Mouse (Mus musculus) inflammation-experienced regulatory T-cells, adult 6 months (primary cell): Measurements from ENCODE around the gene Kdm1b. TPM values are rescaled to one million over a fixed set of nuclear protein-coding genes. Genes with fewer than 3 reads are reported as not detected.

Experiments
- ATAC-seq: one replicate; pipeline ENCODE4 v1.8.0; 2017
- polyA plus RNA-seq, 3 experiments: library from polyadenylated mRNA; unstranded; fragments of 100-300 nt; shearing (Covaris generic); gene quantifications; one replicate each; pipeline ENCODE4 v1.2.1; 2017

The Kdm1b gene
- polyA plus RNA-seq, 3 experiments from 2014 or later: 17.5 to 20.9 (median 19.1) TPM

DNA sequence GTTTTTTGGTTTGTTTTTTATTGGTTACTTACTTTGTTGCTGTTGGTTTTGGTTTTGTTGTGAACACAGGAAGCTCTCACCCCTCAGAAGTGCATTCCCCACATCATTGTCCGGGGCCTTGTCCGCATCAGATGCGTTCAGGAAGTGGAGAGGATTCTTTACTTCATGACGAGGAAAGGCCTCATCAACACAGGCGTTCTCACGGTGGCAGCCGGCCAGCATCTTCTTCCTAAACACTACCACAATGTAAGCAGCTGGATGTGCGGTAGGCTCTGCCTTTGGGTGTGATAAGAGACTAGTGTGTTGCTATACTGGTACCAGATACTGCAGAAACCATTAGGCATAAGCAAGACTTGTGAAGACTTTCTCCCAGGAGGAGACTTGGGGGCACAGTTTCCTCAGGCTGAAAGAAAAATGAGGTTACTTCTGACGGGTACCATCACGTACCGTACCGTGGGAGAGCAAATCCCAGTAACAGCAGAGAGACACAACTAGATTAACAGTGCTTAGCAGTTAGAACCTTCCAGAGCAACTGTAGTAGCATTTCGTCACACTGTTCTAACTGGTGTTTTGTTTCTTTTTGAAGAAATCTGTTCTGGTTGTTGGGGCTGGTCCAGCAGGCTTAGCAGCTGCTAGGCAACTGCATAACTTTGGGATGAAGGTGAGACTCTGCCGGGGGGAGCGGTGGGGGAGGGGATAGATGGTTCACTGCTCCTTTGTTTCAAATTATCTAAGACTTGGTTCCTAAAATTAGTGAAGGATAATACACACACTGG lies 20.9 kb downstream of the Kdm1b start:
- no peak for ATAC-seq

GRCm38 (mm10) chr13:47066516-47066915 lies 23.2 kb downstream of the Kdm1b start:
- ATAC-seq: no peak

DNA sequence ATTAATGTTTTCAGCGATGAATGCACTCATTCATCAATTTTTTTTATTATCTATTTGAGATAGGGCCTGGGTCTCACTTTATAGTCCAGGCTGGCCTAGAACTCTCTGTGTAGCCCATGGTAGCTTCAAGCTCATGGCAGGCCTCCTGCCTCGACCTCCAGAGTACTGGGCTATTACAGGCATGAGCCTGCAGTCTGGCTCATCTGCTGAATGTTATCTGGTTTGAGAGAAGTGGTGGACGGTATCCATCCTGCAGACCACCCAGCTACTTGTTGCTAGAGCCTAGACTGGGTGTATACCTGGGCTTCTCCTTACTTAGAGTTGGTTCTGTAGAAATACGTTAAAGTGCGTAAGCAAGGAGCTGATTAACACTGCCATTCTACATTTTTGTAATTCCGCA lies 23.7 kb downstream of the Kdm1b start:
- no peak for ATAC-seq

DNA sequence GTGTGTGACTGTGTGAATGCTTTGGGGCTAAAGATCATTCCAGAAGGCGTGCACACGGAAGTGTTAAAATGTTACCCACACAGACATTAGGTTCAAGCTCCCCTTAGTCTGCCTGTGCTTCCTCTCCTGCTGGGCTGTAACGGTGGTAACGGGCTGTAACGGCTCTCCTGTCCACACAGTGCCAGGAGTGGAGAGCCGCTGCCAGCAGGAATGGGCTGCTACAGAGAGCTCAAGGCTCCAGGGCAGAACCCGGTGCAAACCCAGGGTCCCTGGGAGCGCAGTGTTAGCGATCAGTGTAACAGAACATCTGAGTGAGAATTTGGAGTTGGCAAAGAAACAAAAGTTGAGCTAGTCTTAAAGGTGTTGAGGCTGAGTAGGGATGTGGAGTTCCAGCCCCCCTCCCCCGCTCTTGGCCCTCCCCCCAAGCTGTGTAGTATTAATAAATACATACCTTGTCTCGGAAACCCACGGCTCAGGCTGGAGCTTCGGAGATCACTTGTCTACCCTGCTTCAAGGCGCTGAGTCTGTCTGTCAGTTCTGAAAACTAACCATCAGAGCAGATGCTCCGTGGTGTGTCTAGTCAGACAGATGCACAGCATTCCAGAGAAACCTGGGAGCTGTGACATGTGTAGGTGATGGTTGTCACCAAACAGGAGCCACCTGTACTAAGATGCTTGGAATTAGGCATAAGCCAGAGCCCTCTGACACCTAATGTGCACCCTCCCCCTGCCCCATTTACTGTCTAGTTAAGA lies 27.2 kb downstream of the Kdm1b start:
- ATAC-seq: no peak

DNA sequence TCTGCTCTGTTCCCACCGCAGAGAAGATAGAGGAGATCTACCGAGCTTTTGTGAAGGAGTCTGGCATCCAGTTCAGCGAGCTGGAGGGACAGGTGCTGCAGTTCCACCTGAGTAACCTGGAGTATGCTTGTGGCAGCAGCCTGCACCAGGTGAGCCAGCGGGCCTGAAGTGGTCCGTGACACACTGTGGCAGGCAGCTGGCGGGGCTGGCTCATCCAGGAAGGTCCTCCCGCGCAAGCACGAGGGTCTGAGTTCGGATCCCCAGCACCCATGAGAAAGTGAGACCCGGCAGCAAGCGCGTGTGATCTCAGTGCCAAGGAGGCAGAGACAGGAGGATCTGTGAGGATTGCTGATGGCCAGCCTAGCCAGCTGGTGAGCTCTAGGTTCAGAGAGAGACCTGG lies 28.6 kb downstream of the Kdm1b start:
- no peak for ATAC-seq

- ATAC-seq: no peak
Measured at GRCm38 (mm10) chr13:47072484-47072883, 29.2 kb downstream of the Kdm1b start.

DNA sequence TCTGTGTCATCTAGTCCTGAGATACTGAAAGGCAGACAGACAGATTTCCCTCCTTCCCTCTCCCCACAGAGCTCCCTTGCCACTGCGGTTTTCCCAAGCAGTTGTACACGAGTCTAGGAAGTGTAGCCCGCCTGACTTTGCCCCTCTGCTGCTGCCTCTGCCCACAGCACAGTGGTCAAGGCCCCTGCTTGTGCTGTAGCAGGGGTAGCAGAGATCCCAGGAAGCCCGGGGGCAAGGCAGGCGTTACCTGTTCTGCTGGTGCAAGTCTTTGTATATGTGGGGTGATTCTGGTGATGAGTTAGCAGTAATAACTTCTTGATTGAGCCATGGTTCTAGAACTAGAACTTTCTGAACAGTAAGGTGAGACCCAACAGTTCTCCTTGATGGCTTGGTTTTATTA lies 32.9 kb downstream of the Kdm1b start:
- no peak for ATAC-seq

DNA sequence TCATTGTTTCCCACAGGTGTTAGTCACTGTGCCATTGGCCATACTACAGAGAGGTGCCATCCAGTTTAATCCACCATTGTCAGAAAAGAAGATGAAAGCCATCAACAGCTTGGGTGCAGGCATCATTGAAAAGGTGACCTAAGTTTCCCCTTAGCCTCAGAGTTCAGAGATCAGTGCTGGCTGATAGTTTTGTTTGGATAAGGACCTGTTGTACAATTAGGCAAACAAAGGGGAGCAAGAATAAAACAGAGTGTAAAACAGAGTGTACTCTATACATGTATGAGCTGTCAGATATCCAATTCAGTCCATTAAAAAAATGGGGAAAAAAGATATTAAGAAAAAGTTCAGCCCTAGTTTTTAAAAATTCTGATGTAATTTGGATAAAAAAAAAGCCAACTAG lies 34.1 kb downstream of the Kdm1b start:
- no peak for ATAC-seq

DNA sequence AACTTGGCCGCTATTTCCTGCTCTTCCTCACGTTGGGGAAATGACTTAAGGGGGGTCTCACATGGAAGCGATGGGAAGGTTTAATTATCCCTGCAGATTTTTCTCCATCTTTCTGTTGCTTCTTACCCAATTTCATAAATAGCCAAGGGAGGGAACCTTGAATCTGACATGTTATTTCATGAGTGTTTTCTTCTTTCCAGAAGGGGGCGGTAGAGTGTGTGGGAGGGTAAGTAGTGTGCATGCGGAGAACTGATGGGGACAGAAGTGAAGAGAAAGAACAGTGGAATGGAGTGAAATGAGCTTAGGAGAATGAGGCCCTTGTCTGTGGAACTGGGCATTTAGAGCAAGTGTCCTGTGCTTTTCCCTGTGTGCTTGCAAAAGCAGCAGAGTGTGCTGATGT lies 35.5 kb downstream of the Kdm1b start:
- no peak for ATAC-seq

DNA sequence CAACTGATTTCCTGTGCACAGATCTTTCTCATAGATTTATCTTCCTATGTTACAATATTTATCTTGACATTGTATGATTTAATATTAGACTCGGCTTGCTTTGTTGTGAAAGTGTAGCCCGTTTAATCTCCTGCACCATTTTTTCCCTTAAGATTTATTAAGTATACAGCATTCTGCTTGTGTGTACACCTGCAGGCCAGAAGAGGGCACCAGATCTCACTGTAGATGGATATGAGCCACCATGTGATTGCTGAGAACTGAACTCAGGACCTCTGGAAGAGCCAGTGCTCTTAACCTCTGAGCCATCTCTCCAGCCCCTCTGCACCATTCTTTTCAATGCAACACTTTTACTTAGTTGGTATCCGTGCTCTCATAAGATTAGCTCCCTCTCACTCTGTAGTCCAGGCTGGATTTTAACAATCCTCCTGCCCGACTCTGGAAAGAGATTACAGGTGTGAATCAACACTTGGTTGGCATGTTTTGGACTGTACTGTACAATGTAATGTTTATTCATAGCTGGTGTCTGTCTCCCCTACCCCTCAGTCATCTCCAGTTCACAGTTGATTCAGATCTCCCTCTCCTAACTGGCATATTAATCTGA lies 37.7 kb downstream of the Kdm1b start:
- ATAC-seq: no peak

- no peak for ATAC-seq
Measured at GRCm38 (mm10) chr13:47088433-47088832, 45.1 kb downstream of the Kdm1b start.

DNA sequence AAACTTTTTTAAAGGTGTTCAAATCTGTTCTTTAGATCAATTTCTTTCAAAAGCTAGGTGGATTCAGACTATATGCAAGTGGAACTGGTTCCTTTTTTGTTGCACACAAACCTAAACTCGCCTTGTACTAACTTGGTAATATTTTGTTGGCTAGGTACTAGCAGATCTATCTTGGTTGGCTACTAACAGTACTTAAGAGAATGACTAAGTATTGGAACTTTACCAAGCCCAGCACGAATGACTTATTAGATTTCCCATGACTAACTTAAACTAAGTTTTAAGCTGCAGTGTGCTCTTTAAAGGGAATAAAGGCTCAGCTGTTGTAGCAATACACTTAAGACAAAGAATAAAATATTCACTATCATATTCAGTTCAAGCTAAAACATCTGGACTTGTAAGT lies 46.0 kb downstream of the Kdm1b start:
- no peak for ATAC-seq

- no peak for ATAC-seq
Measured at GRCm38 (mm10) chr13:47093791-47094190, 50.5 kb downstream of the Kdm1b start.

GRCm38 (mm10) chr13:47096591-47096990 lies 53.3 kb downstream of the Kdm1b start:
- no peak for ATAC-seq

GRCm38 (mm10) chr13:47099265-47099664 lies 56.0 kb downstream of the Kdm1b start:
- ATAC-seq: no peak

- no peak for ATAC-seq
Measured at GRCm38 (mm10) chr13:47100587-47100986, 57.3 kb downstream of the Kdm1b start.

DNA sequence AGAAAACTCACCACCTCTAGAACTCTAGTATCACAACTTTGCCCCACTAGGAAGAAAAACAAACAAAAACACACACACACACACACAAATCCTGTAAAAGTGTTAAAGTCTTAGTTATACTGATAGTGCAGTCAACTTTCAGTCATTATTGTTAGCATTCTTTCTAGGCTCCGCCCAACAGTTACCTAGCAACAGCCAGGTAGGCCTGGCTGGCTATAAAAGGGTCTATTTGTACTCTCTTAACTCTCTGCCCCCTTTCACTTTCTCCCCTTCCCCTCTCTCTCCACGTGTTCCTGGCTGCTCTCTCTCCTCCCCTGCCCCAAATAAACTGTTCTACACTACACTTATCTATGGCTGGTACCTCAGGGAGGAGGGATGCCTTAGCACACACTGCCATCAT lies 60.8 kb downstream of the Kdm1b start:
- no peak for ATAC-seq

GRCm38 (mm10) chr13:47104856-47105541 lies 61.7 kb downstream of the Kdm1b start:
- ATAC-seq: no peak

GRCm38 (mm10) chr13:47105711-47106579 lies 62.6 kb downstream of the Kdm1b start, which contains the start of gene Dek:
TSS of gene Dek (minus strand) at chr13:47106201.
- ATAC-seq: peak; percentile 80

DNA sequence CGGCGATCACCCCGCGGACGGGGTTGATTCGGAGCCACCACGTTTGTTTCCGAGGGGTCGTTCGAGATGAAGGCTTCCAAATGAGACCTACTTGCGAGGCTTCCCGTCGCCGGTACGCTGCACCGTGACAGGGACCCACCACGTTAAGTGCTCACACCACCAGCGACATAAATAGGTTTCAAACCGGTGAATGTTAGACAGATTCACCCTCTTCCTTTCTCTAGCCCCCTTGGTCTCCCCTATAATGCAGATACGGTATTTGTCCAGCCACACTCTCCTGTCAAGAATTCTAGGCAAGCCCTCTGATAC lies 63.2 kb downstream of the Kdm1b start:
- peak; percentile 10 for ATAC-seq

- no peak for ATAC-seq
Measured at GRCm38 (mm10) chr13:47109239-47109638, 65.9 kb downstream of the Kdm1b start.

DNA sequence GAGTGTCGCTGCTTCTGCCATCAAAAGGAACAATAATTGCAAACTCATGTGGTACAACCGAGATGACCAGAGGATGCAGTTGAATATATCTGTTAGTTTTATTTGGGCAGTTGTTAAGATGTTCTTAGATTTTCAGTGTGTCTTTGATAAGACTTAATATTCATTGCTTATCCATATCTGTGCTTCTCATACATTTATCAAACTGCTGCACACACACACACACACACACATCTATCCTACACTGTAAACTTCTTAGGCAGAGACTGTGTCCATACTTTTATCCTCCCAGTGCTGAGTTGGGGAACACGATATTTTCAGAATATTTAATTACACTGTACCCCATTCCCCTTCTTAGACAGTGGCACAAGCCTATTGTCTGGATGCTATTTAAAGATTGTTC lies 67.9 kb downstream of the Kdm1b start:
- no peak for ATAC-seq
